Mouse (Mus musculus) midbrain, embryonic 14.5 days (tissue): Measurements from ENCODE around the gene Bdh1. TPM values are rescaled to one million over a fixed set of nuclear protein-coding genes. Genes with fewer than 3 reads are reported as not detected.
A peak's percentile ranks its signal among the peaks of the same experiment; 100 is the strongest.

Experiments used
- ATAC-seq: fragments of 200-750 bp; cut with Nextera tagmentation; 2 replicates; pipeline ENCODE4 v1.8.0; 2017; ENCODE audit warnings: moderate number of reproducible peaks, moderate library complexity; ENCODE audit not compliant: low FRiP score, low TSS enrichment
- DNase-seq: peaks from one replicate; pipeline ENCODE4 v3.0.0-alpha.2; 2015
- H3K27ac ChIP-seq: fragments of 300-500 bp; sonication (generic); replicated peaks from 2 replicates; pipeline ENCODE4 v1.5.1; 2014; ENCODE audit warnings: mild to moderate bottlenecking, low read depth, low read length, moderate library complexity
- H3K27me3 ChIP-seq: fragments of 300-500 bp; sonication (generic); 2 replicates; pipeline ENCODE4 v1.6.1; 2014; ENCODE audit warnings: low read length, control low read depth, mixed read lengths; ENCODE audit not compliant: control insufficient read depth, insufficient read depth
- H3K36me3 ChIP-seq: fragments of 300-500 bp; sonication (generic); 2 replicates; pipeline ENCODE4 v1.6.1; 2014; ENCODE audit warnings: low read length, control low read depth; ENCODE audit not compliant: control insufficient read depth, insufficient read depth
- H3K4me1 ChIP-seq: fragments of 300-500 bp; sonication (generic); 2 replicates; pipeline ENCODE4 v1.6.1; 2014; ENCODE audit warnings: mild to moderate bottlenecking, antibody characterized with exemption, low read length, control low read depth; ENCODE audit not compliant: control insufficient read depth, insufficient read depth
- H3K4me2 ChIP-seq: fragments of 300-500 bp; sonication (generic); 2 replicates; pipeline ENCODE4 v1.6.1; 2014; ENCODE audit warnings: mild to moderate bottlenecking, low read length, moderate library complexity
- H3K4me3 ChIP-seq: fragments of 300-500 bp; sonication (generic); replicated peaks from 2 replicates; pipeline ENCODE4 v1.5.1; 2014; ENCODE audit warnings: low read depth, low read length
- H3K9ac ChIP-seq: fragments of 300-500 bp; sonication (generic); replicated peaks from 2 replicates; pipeline ENCODE4 v1.6.1; 2014; ENCODE audit warnings: mild to moderate bottlenecking, low read length, moderate library complexity
- H3K9me3 ChIP-seq: fragments of 300-500 bp; sonication (generic); 2 replicates; pipeline ENCODE4 v1.6.1; 2016; ENCODE audit warnings: low read length, control low read depth, mixed read lengths; ENCODE audit not compliant: control insufficient read depth
- WGBS: fragments of 180-500 bp; shearing (Covaris S2); extraction: QIAGEN DNeasy Blood & Tissue Kit; methylation state at CpG from one replicate; pipeline ENCODE4 v1.1.7; 2014; 5-methylcytosine and 5-hydroxymethylcytosine counted together
- polyA plus RNA-seq: library from polyadenylated mRNA; unstranded; fragments of >200 nt; fragmentation: Nextera tagmentation; extraction: Ambion mirVana; gene quantifications from 2 replicates; pipeline ENCODE4 v1.2.1, GENCODE M21; 2014

The Bdh1 gene
- polyA plus RNA-seq, 1 experiment from 2014 or later: 76.5 TPM

DNA sequence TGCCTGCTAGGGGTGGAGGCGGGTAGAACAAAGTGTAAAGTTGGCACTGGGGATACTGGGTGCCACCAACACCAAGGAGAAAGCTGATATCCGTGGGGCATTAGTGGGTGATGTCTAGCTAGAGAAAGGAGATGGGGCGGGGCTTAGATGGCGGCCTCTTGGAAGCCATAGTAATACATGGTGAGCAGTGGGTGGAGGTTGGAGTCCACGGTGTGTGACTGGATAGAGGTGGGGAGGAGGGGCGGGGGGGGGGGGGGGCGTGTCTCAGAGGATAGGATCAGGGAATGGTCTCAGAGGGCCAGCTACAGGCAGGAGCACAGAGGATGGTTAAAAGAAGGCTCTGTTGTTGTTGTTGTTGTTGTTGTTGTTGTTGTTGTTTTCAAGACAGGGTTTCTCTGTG is 30.4 kb downstream of the Bdh1 start:
- no peaks in the 10 kb centered on the region for H3K27me3 ChIP-seq
- no peaks in the 10 kb centered on the region for H3K4me1 ChIP-seq
- H3K36me3 ChIP-seq: peaks cover 51% of the 10 kb centered on the region
- no peak overlapping the region for H3K9ac ChIP-seq
- no peak overlapping the region for H3K27ac ChIP-seq
- ATAC-seq: no peak
- WGBS: 68% methylated on average over 5 of the region's 7 CpGs
- H3K4me3 ChIP-seq: no peak overlapping the region
- H3K9me3 ChIP-seq: no peaks in the 10 kb centered on the region
- no peak overlapping the region for H3K4me2 ChIP-seq
- DNase-seq: no peak

DNA sequence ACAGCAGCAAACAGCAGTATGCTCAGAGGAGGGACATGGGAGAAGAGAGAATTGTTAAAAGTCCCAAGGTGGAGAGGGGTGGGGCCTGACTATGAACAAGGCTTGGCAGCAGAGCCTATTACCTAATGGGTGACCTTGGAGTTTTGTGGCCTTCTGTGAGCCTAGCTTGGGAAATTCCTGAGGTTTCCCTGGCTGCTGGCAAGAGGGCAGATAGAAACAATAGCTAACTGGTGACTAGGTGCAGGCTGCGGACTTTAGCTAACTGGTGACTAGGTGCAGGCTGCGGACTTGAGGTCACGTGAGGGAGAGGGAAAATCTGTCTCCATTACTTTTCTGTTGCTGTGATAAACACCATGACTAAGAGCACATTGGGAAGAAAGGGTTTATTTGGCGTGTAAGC is 31.9 kb downstream of the Bdh1 start:
- Histone ChIP-seq H3K36me3 (peaks cover 45% of the 10 kb centered on the region), H3K4me2 (no peak overlapping the region), H3K27ac (no peak overlapping the region), H3K9ac (no peak overlapping the region), H3K4me3 (no peak overlapping the region), H3K27me3 (no peaks in the 10 kb centered on the region), H3K9me3 (no peaks in the 10 kb centered on the region), H3K4me1 (0 out of 2 replicates have a peak, but pooled peaks cover 4% of the 10 kb centered on the region)
- DNase-seq: no peak
- WGBS: 90% methylated on average over 4 of the region's 4 CpGs
- ATAC-seq: no peak

DNA sequence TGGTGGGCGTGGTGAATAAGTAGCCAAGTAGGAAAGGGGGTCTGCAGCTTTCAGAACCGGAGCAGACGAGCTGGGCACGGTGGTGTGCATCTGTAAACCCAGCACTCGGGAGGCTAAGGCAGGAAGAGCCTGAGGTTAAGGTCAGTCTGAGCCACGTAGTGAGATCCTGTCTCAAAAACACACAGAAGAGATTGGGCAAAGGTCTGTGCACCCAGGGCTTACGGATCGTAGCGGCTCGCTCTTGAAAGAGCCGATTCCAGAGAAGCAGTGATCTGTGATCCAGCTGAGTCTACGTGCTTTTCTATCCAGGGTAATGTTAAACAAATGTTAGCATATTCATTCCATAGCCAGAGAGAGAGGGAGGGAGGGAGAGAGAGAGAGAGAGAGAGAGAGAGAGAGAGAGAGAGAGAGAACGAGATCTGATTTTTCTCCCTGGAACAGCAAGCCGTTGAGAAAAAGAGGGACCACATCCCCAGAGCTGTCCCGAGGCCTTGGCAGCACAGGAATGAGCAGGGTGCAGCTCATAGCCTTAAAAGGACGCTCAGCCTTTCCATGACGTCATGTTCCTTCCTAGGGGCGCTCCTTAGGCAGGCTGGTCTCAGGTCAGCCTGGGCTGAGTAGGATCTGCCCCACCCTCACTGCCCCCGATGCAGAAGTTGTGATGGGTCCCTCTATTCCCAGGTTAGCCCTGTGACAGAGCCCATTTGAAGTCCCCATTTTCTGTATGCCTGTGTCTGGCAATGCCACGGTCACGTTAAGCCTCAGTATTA is 33.4 kb downstream of the Bdh1 start:
- no peak overlapping the region for H3K27ac ChIP-seq
- H3K4me2 ChIP-seq: no peak overlapping the region
- ATAC-seq: no peak
- no peak overlapping the region for H3K4me3 ChIP-seq
- 0 out of 2 replicates have a peak, but pooled peaks cover 4% of the 10 kb centered on the region for H3K4me1 ChIP-seq
- H3K27me3 ChIP-seq: no peaks in the 10 kb centered on the region
- H3K9me3 ChIP-seq: no peaks in the 10 kb centered on the region
- H3K9ac ChIP-seq: no peak overlapping the region
- H3K36me3 ChIP-seq: peaks cover 36% of the 10 kb centered on the region
- no peak for DNase-seq
- WGBS: 77% methylated on average over 21 of the region's 21 CpGs

GRCm38 (mm10) chr16:31458229-31458918 is 36.3 kb downstream of the Bdh1 start:
- Histone ChIP-seq H3K4me2 (peak overlapping the region; percentile 66), H3K27ac (peak overlapping the region; percentile 49; the same call in 1 of the 2 replicates), H3K9me3 (no peaks in the 10 kb centered on the region), H3K4me1 (0 out of 2 replicates have a peak, but pooled peaks cover 4% of the 10 kb centered on the region), H3K27me3 (no peaks in the 10 kb centered on the region), H3K9ac (peak overlapping the region; percentile 60), H3K4me3 (peak overlapping the region; percentile 35), H3K36me3 (peaks cover 33% of the 10 kb centered on the region)
- DNase-seq (peak; percentile 95), ATAC-seq (peak; percentile 82)
- 2% methylated on average over 17 of the region's 17 CpGs for WGBS

- Histone ChIP-seq H3K9ac (no peak overlapping the region), H3K4me1 (0 out of 2 replicates have a peak, but pooled peaks cover 4% of the 10 kb centered on the region), H3K4me2 (no peak overlapping the region), H3K27ac (no peak overlapping the region), H3K36me3 (peaks cover 26% of the 10 kb centered on the region), H3K4me3 (no peak overlapping the region), H3K27me3 (no peaks in the 10 kb centered on the region), H3K9me3 (no peaks in the 10 kb centered on the region)
- ATAC-seq: no peak
- DNase-seq: no peak
- 35% methylated on average over 10 of the region's 10 CpGs for WGBS
Measured at GRCm38 (mm10) chr16:31459968-31460461, 37.9 kb downstream of the Bdh1 start.

- no peak for ATAC-seq
Measured at GRCm38 (mm10) chr16:31460506-31460905, 38.4 kb downstream of the Bdh1 start.

DNA sequence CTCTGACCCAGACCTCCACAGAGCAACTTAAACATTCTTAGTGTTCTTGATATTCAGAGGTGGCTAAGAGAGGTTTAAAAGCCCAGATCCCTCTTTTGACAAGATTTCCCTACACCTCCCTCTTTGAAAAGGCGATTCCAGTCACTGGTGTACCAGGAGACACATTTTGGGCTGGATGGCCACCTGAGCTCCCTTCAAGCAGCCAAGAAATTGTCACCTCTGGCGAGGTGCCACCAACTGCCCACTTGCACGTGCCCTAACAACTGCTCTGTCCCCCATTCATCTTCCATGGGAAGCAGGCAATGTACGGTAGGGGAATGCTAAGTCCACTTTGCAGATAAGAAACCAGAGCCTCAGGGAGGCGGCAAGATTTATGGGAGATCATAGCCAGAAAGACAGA is 39.0 kb downstream of the Bdh1 start:
- Histone ChIP-seq H3K9me3 (no peaks in the 10 kb centered on the region), H3K27ac (no peak overlapping the region), H3K4me2 (no peak overlapping the region), H3K27me3 (no peaks in the 10 kb centered on the region), H3K9ac (no peak overlapping the region), H3K4me3 (no peak overlapping the region), H3K4me1 (0 out of 2 replicates have a peak, but pooled peaks cover 4% of the 10 kb centered on the region), H3K36me3 (peaks cover 15% of the 10 kb centered on the region)
- no peak for DNase-seq
- WGBS: 80% methylated on average over 5 of the region's 5 CpGs
- no peak for ATAC-seq

More at GRCm38 (mm10) chr16:31460506-31460905, 38.4 kb downstream of the Bdh1 start:
- 0 out of 2 replicates have a peak, but pooled peaks cover 4% of the 10 kb centered on the region for H3K4me1 ChIP-seq
- peaks cover 21% of the 10 kb centered on the region for H3K36me3 ChIP-seq
- 55% methylated on average over 13 of the region's 13 CpGs for WGBS
- no peak overlapping the region for H3K9ac ChIP-seq
- no peak overlapping the region for H3K4me3 ChIP-seq
- no peaks in the 10 kb centered on the region for H3K27me3 ChIP-seq
- H3K27ac ChIP-seq: no peak overlapping the region
- DNase-seq: no peak
- no peak overlapping the region for H3K4me2 ChIP-seq
- H3K9me3 ChIP-seq: no peaks in the 10 kb centered on the region

- H3K27me3 ChIP-seq: no peaks in the 10 kb centered on the region
- no peaks in the 10 kb centered on the region for H3K9me3 ChIP-seq
- DNase-seq (no peak), ATAC-seq (no peak)
- H3K4me1 ChIP-seq: 0 out of 2 replicates have a peak, but pooled peaks cover 4% of the 10 kb centered on the region
- H3K4me2 ChIP-seq: no peak overlapping the region
- 28% methylated on average over 12 of the region's 12 CpGs for WGBS
- peaks cover 7% of the 10 kb centered on the region; the same call in 1 of the 2 replicates for H3K36me3 ChIP-seq
- H3K4me3 ChIP-seq: no peak overlapping the region
- H3K27ac ChIP-seq: no peak overlapping the region
- no peak overlapping the region for H3K9ac ChIP-seq
Measured at GRCm38 (mm10) chr16:31462113-31462687, 40.1 kb downstream of the Bdh1 start.
